Mouse (Mus musculus): Measurements from ENCODE around the gene Fam222a.

Gene Fam222a

GRCm38 (mm10) chr5:114657426-114657825, 89.6 kb downstream of the Fam222a start:
- DNase-seq (ENCODE audit: low spot score) = no peak

DNA sequence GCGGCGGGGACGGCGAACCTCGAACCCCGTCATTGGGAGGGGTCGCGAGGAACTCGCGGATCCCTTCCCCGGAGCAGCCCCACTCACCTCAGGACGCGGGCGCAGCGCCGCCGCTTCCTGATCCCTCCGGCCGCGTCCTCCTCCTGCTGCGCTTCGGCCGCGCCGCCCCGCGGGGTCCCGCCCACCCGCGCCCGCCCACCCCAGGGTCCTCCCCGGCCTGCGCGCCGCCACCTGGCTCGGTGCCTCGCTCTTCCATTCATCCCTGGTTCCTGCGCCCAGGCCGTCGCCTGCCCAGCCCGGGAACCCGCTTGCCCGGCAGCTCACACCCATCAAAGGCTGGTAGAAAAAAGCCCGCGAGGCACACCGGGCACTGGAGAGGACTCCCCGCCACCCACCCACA, 90.4 kb downstream of the Fam222a start, which contains the start of gene Trpv4:
Gene Trpv4, minus strand, starts transcription at position 167 of the 400 bp plus-strand sequence.
- no peak for DNase-seq (ENCODE audit: low spot score)

- no peak for DNase-seq (ENCODE audit: low spot score)
These were observed 93.2 kb downstream of the Fam222a start for GRCm38 (mm10) chr5:114661029-114661428.
